Mouse (Mus musculus): ENCODE results near the gene Flnc. TPM values are rescaled to one million over a fixed set of nuclear protein-coding genes. Genes with fewer than 3 reads are reported as not detected.

Flnc gene
- polyA plus RNA-seq, 1 experiment from 2014 or later, result 15.6 TPM

GRCm38 (mm10) chr6:29496270-29496669 is 63.2 kb downstream of the Flnc start:
- no peaks in the 10 kb centered on the region for H3K9me3 ChIP-seq
- ATAC-seq (ENCODE audit: insufficient number of reproducible peaks, insufficient read depth, low FRiP score, low TSS enrichment), result no peak
- H3K9ac ChIP-seq, result no peak overlapping the region
- 21% methylated on average over 25 of the region's 25 CpGs for WGBS
- peaks cover 46% of the 10 kb centered on the region for H3K36me3 ChIP-seq
- 0 out of 2 replicates have a peak overlapping the region, but pooled peaks have one; percentile 4 for H3K4me2 ChIP-seq (replicated peaks)
- H3K4me1 ChIP-seq, result no peaks in the 10 kb centered on the region
- H3K4me3 ChIP-seq, result no peak overlapping the region
- no peak overlapping the region for H3K27ac ChIP-seq
- H3K27me3 ChIP-seq, result peaks cover 34% of the 10 kb centered on the region

GRCm38 (mm10) chr6:29497791-29498190 is 64.7 kb downstream of the Flnc start:
- peaks cover 40% of the 10 kb centered on the region for H3K36me3 ChIP-seq
- 45% methylated on average over 2 of the region's 2 CpGs for WGBS
- H3K27me3 ChIP-seq, result peaks cover 34% of the 10 kb centered on the region
- H3K9me3 ChIP-seq, result no peaks in the 10 kb centered on the region
- ATAC-seq (ENCODE audit: insufficient number of reproducible peaks, insufficient read depth, low FRiP score, low TSS enrichment), result no peak
- no peak overlapping the region for H3K4me2 ChIP-seq (replicated peaks)
- no peaks in the 10 kb centered on the region for H3K4me1 ChIP-seq
- no peak overlapping the region for H3K9ac ChIP-seq
- H3K4me3 ChIP-seq, result no peak overlapping the region
- H3K27ac ChIP-seq, result no peak overlapping the region

- Histone ChIP-seq H3K4me2 (replicated peaks) (no peak overlapping the region), H3K27me3 (peaks cover 34% of the 10 kb centered on the region), H3K27ac (no peak overlapping the region), H3K4me3 (no peak overlapping the region), H3K4me1 (no peaks in the 10 kb centered on the region; the same call in 1 of the 2 replicates), H3K36me3 (peaks cover 50% of the 10 kb centered on the region), H3K9ac (no peak overlapping the region), H3K9me3 (no peaks in the 10 kb centered on the region)
- ATAC-seq (ENCODE audit: insufficient number of reproducible peaks, insufficient read depth, low FRiP score, low TSS enrichment), result no peak
- WGBS, result 95% methylated on average over 7 of the region's 7 CpGs
These were observed 67.1 kb downstream of the Flnc start for GRCm38 (mm10) chr6:29500177-29500576.

GRCm38 (mm10) chr6:29500810-29501209 is 67.8 kb downstream of the Flnc start:
- Histone ChIP-seq H3K36me3 (peaks cover 48% of the 10 kb centered on the region), H3K27me3 (peaks cover 31% of the 10 kb centered on the region), H3K4me2 (replicated peaks) (no peak overlapping the region), H3K27ac (no peak overlapping the region), H3K4me3 (no peak overlapping the region), H3K9me3 (no peaks in the 10 kb centered on the region), H3K9ac (no peak overlapping the region), H3K4me1 (no peaks in the 10 kb centered on the region; the same call in 1 of the 2 replicates)
- no peak for ATAC-seq (ENCODE audit: insufficient number of reproducible peaks, insufficient read depth, low FRiP score, low TSS enrichment)
- WGBS, result 92% methylated on average over 6 of the region's 6 CpGs

GRCm38 (mm10) chr6:29501599-29501998 is 68.5 kb downstream of the Flnc start:
- no peak overlapping the region for H3K27ac ChIP-seq
- H3K4me3 ChIP-seq, result no peak overlapping the region
- peaks cover 26% of the 10 kb centered on the region for H3K27me3 ChIP-seq
- H3K9ac ChIP-seq, result no peak overlapping the region
- H3K4me1 ChIP-seq, result peaks cover 6% of the 10 kb centered on the region
- no peak overlapping the region for H3K4me2 ChIP-seq (replicated peaks)
- 100% methylated on average over 1 of the region's 1 CpGs for WGBS
- no peak for ATAC-seq (ENCODE audit: insufficient number of reproducible peaks, insufficient read depth, low FRiP score, low TSS enrichment)
- H3K9me3 ChIP-seq, result no peaks in the 10 kb centered on the region
- H3K36me3 ChIP-seq, result peaks cover 42% of the 10 kb centered on the region

DNA sequence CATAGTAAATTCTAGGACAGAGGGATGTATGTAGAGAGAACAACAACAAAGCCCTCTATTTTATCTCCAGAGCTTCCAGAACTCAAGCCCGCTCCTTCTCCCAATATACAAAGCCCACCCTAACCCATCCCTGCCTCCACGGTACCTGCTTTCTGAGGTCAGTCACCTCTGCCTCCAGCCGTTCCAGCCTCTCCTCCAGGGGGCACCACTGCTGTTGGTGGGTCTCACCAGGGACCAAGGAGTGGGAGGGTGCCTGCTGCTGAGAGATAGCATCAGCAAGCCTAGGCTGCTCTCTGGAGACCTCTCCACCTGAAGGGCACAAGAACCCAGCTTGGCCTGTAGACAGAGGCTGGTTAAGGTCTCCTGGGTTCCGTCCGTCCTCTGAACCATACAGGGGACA is 72.4 kb downstream of the Flnc start:
- 0 out of 2 replicates have a peak overlapping the region, but pooled peaks have one; percentile 0 for H3K4me2 ChIP-seq (replicated peaks)
- no peak for ATAC-seq (ENCODE audit: insufficient number of reproducible peaks, insufficient read depth, low FRiP score, low TSS enrichment)
- H3K4me1 ChIP-seq, result peaks cover 15% of the 10 kb centered on the region
- 86% methylated on average over 5 of the region's 5 CpGs for WGBS
- H3K36me3 ChIP-seq, result peaks cover 18% of the 10 kb centered on the region; the same call in 1 of the 2 replicates
- 0 out of 2 replicates have a peak, but pooled peaks cover 3% of the 10 kb centered on the region for H3K27me3 ChIP-seq
- H3K9me3 ChIP-seq, result no peaks in the 10 kb centered on the region
- H3K4me3 ChIP-seq, result no peak overlapping the region
- H3K27ac ChIP-seq, result no peak overlapping the region
- H3K9ac ChIP-seq, result 0 out of 2 replicates have a peak overlapping the region, but pooled peaks have one; percentile 10

DNA sequence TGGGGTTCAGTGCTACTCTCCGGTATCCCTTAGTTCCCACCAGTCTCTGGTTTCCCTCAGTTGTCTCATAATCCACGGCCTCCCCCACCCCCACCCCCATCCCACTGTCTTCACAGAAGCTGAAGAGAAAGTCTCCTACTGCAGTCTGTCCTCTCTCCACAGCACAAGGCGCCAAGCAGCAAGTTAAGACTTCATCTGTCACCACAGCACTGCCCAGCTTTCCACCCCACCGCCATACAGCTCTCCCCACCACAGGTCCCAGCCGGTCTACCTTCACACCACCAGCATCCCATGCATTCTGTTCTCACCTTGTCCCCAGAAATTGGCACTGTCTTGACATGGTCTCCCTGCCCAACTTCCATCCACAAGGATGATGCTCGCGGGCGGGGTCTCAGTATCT is 73.8 kb downstream of the Flnc start:
- peak overlapping the region; percentile 73 for H3K9ac ChIP-seq
- no peaks in the 10 kb centered on the region for H3K9me3 ChIP-seq
- H3K4me3 ChIP-seq, result peak overlapping the region; percentile 71
- H3K27me3 ChIP-seq, result 0 out of 2 replicates have a peak, but pooled peaks cover 3% of the 10 kb centered on the region
- WGBS, result 21% methylated on average over 8 of the region's 8 CpGs
- H3K36me3 ChIP-seq, result peaks cover 10% of the 10 kb centered on the region; the same call in 1 of the 2 replicates
- H3K4me1 ChIP-seq, result peaks cover 19% of the 10 kb centered on the region
- ATAC-seq (ENCODE audit: insufficient number of reproducible peaks, insufficient read depth, low FRiP score, low TSS enrichment), result 0 out of 2 replicates have a peak, but pooled peaks have one; percentile 22
- peak overlapping the region; percentile 18; the same call in 1 of the 2 replicates for H3K27ac ChIP-seq
- H3K4me2 ChIP-seq (replicated peaks), result peak overlapping the region; percentile 63

DNA sequence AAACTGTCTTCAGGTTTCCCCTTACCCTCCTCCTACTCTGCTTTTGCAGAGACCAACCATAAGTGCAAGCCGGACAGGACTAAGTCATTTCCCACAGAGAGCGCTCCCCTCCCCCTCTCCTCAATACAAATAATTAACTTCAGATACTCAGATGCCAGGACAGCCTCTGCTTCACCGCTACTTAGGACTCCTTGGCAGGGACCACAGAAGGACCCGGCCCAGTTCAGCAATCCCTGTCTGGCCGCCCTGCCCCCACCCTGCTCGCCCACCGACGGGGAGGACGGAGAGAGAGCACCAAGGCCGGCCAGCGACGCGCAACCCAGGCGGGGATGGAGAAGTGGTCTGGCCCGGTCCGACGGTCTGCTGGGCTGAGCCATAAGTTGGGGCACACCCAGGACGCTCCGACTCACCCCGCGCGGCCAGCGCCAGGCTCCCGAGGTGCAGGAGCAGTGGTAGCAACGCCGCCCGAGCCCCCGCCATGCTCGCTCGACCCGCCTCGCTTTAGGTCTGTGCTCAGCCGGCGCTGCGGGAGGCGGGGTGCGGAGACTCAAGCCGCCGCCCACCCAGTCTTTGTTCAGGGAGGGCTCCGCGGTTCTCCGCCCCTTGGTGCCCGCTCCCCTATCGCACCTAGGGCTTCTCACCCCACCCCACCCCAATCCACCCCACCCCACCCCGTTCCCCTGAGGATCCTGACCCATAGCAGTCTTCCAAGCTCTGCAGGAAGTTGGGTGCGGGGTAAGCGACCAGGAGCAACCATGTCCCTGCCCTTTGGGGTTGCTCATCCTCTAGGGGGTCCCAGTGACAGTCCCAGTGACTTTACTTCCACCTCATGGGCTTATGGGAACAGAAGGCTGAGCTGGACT is 74.6 kb downstream of the Flnc start, which contains the start of gene Kcp:
Gene Kcp, minus strand, starts transcription at position 506 of the 863 bp plus-strand sequence.
- Histone ChIP-seq H3K27me3 (0 out of 2 replicates have a peak, but pooled peaks cover 3% of the 10 kb centered on the region), H3K4me2 (replicated peaks) (peak within 1 kb of the TSS; percentile 63), H3K4me3 (peak within 1 kb of the TSS; percentile 71), H3K27ac (peak within 1 kb of the TSS; percentile 18), H3K4me1 (peaks cover 19% of the 10 kb centered on the region), H3K9ac (peak within 1 kb of the TSS; percentile 73), H3K9me3 (no peaks in the 10 kb centered on the region), H3K36me3 (peaks cover 10% of the 10 kb centered on the region; the same call in 1 of the 2 replicates)
- peak; percentile 77 for ATAC-seq (ENCODE audit: insufficient number of reproducible peaks, insufficient read depth, low FRiP score, low TSS enrichment)
- WGBS, result 2% methylated on average over 47 of the region's 47 CpGs

DNA sequence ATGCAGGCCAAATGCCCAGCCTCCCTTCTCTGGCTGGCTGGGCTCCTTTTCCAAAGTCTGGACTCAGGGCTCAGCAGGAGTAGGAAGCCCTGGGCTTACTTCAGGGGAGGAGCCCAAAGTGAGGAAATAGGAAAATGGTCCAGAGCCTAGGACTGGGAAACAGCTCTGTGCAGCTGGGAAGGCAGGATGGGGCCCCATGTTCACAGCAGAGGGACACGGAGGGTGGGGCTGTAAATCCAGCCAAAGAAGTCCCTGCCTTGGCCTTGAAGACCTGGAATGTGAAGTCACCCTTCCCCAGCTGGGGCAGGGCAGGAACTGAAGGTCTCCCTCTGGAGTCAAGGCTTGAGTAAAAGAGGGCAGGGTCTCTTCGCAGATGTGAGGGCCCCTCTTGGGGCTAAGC is 76.0 kb downstream of the Flnc start:
- WGBS, result 48% methylated on average over 2 of the region's 2 CpGs
- H3K36me3 ChIP-seq, result peaks cover 3% of the 10 kb centered on the region; the same call in 1 of the 2 replicates
- no peak overlapping the region for H3K27ac ChIP-seq
- H3K4me2 ChIP-seq (replicated peaks), result no peak overlapping the region
- H3K27me3 ChIP-seq, result 0 out of 2 replicates have a peak, but pooled peaks cover 3% of the 10 kb centered on the region
- ATAC-seq (ENCODE audit: insufficient number of reproducible peaks, insufficient read depth, low FRiP score, low TSS enrichment), result no peak
- no peaks in the 10 kb centered on the region for H3K9me3 ChIP-seq
- H3K4me3 ChIP-seq, result no peak overlapping the region
- H3K9ac ChIP-seq, result no peak overlapping the region
- H3K4me1 ChIP-seq, result peaks cover 25% of the 10 kb centered on the region

Small RNA genes within 50 kb of the gene (microRNA-seq; reads per million reads assigned to microRNA genes)
- gene Gm26220 (0.54 reads per million), gene Gm44354 (not detected)

Other genes starting within 250 kb of the Flnc start
- 34.6 and 38.1 TPM in 2 replicates for gene Impdh1, start 216.9 kb upstream of the Flnc start, polyA plus RNA-seq (2016; fragmentation: Nextera tagmentation; extraction: Ambion mirVana)
- 36.6 and 40.4 TPM in 2 replicates for gene Hilpda, start 160.8 kb upstream of the Flnc start, polyA plus RNA-seq (2016; fragmentation: Nextera tagmentation; extraction: Ambion mirVana)
- gene Fam71f2, start 153.7 kb upstream of the Flnc start, polyA plus RNA-seq (2016; fragmentation: Nextera tagmentation; extraction: Ambion mirVana), result 0.27 and 0.39 TPM in 2 replicates
- 0.17 and 0.31 TPM in 2 replicates for gene Fam71f1, start 114.1 kb upstream of the Flnc start, polyA plus RNA-seq (2016; fragmentation: Nextera tagmentation; extraction: Ambion mirVana)
- gene Calu, start 85.2 kb upstream of the Flnc start, polyA plus RNA-seq (2016; fragmentation: Nextera tagmentation; extraction: Ambion mirVana), result 314 and 332 TPM in 2 replicates
- 0.61 and 0.90 TPM in 2 replicates for gene Opn1sw, start 44.8 kb upstream of the Flnc start, polyA plus RNA-seq (2016; fragmentation: Nextera tagmentation; extraction: Ambion mirVana)
- 26.6 and 26.9 TPM in 2 replicates for gene Ccdc136, start 36.9 kb upstream of the Flnc start, polyA plus RNA-seq (2016; fragmentation: Nextera tagmentation; extraction: Ambion mirVana)
- gene Atp6v1f, start 34.5 kb downstream of the Flnc start, polyA plus RNA-seq (2016; fragmentation: Nextera tagmentation; extraction: Ambion mirVana), result 196 and 217 TPM in 2 replicates
- 0.36 and 0.41 TPM in 2 replicates for gene Atp6v1fnb, start 38.2 kb downstream of the Flnc start, polyA plus RNA-seq (2016; fragmentation: Nextera tagmentation; extraction: Ambion mirVana)
- 40.6 and 41.3 TPM in 2 replicates for gene Kcp, start 74.7 kb downstream of the Flnc start, polyA plus RNA-seq (2016; fragmentation: Nextera tagmentation; extraction: Ambion mirVana)
- 2.7 and 3.1 TPM in 2 replicates for gene Irf5, start 93.4 kb downstream of the Flnc start, polyA plus RNA-seq (2016; fragmentation: Nextera tagmentation; extraction: Ambion mirVana)
- 98.7 and 102 TPM in 2 replicates for gene Tnpo3, start 176.6 kb downstream of the Flnc start, polyA plus RNA-seq (2016; fragmentation: Nextera tagmentation; extraction: Ambion mirVana)